Mouse (Mus musculus): ENCODE measurements around the gene Colec11. TPM values are rescaled to one million over a fixed set of nuclear protein-coding genes. Genes with fewer than 3 reads are reported as not detected.

The Colec11 gene
- polyA plus RNA-seq, 1 experiment from 2014 or later, result 0.78 TPM

- H3K9me3 ChIP-seq (ENCODE audit: control insufficient read depth, low read length), result no peaks in the 10 kb centered on the region
- H3K27ac ChIP-seq (replicated peaks; ENCODE audit: low read depth, low read length), result no peak overlapping the region
- H3K4me3 ChIP-seq (ENCODE audit: low read depth, low read length), result no peak overlapping the region
- no peak overlapping the region for H3K4me2 ChIP-seq (ENCODE audit: low read depth, low read length)
- WGBS, result 39% methylated on average over 12 of the region's 13 CpGs
- no peaks in the 10 kb centered on the region for H3K36me3 ChIP-seq (ENCODE audit: control insufficient read depth, insufficient read depth, low read length)
- no peaks in the 10 kb centered on the region for H3K4me1 ChIP-seq (ENCODE audit: control insufficient read depth, insufficient read depth, low read length)
- H3K27me3 ChIP-seq (replicated peaks; ENCODE audit: control insufficient read depth, insufficient read depth, low read length), result no peaks in the 10 kb centered on the region
- no peak overlapping the region for H3K9ac ChIP-seq (ENCODE audit: low read depth, low read length)
- no peak for DNase-seq (ENCODE audit: low spot score)
- no peak for ATAC-seq (ENCODE audit: low read depth)
Observed at GRCm38 (mm10) chr12:28590428-28590827, 32.7 kb downstream of the Colec11 start.

- 9% methylated on average over 24 of the region's 24 CpGs for WGBS
Observed at GRCm38 (mm10) chr12:28589090-28589868, 33.9 kb downstream of the Colec11 start.

GRCm38 (mm10) chr12:28587949-28588348 is 35.2 kb downstream of the Colec11 start:
- H3K4me3 ChIP-seq (ENCODE audit: low read depth, low read length), result no peak overlapping the region
- H3K27ac ChIP-seq (replicated peaks; ENCODE audit: low read depth, low read length), result no peak overlapping the region
- no peak for ATAC-seq (ENCODE audit: low read depth)
- DNase-seq (ENCODE audit: low spot score), result no peak
- H3K36me3 ChIP-seq (ENCODE audit: control insufficient read depth, insufficient read depth, low read length), result no peaks in the 10 kb centered on the region
- no peaks in the 10 kb centered on the region for H3K27me3 ChIP-seq (replicated peaks; ENCODE audit: control insufficient read depth, insufficient read depth, low read length)
- H3K4me1 ChIP-seq (ENCODE audit: control insufficient read depth, insufficient read depth, low read length), result no peaks in the 10 kb centered on the region
- H3K4me2 ChIP-seq (ENCODE audit: low read depth, low read length), result no peak overlapping the region
- H3K9ac ChIP-seq (ENCODE audit: low read depth, low read length), result no peak overlapping the region
- H3K9me3 ChIP-seq (ENCODE audit: control insufficient read depth, low read length), result no peaks in the 10 kb centered on the region
- 72% methylated on average over 6 of the region's 6 CpGs for WGBS

More at GRCm38 (mm10) chr12:28589090-28589868, 33.9 kb downstream of the Colec11 start:
- Histone ChIP-seq H3K4me1 (ENCODE audit: control insufficient read depth, insufficient read depth, low read length) (no peaks in the 10 kb centered on the region), H3K9ac (ENCODE audit: low read depth, low read length) (peak overlapping the region; percentile 52), H3K9me3 (ENCODE audit: control insufficient read depth, low read length) (no peaks in the 10 kb centered on the region), H3K27ac (replicated peaks; ENCODE audit: low read depth, low read length) (no peak overlapping the region), H3K4me3 (ENCODE audit: low read depth, low read length) (peak overlapping the region; percentile 38), H3K27me3 (replicated peaks; ENCODE audit: control insufficient read depth, insufficient read depth, low read length) (no peaks in the 10 kb centered on the region), H3K36me3 (ENCODE audit: control insufficient read depth, insufficient read depth, low read length) (no peaks in the 10 kb centered on the region), H3K4me2 (ENCODE audit: low read depth, low read length) (peak overlapping the region; percentile 59)
- ATAC-seq (ENCODE audit: low read depth) (peak; percentile 89), DNase-seq (ENCODE audit: low spot score) (peak; percentile 91)

GRCm38 (mm10) chr12:28584036-28584435 is 39.1 kb downstream of the Colec11 start:
- Histone ChIP-seq H3K4me3 (ENCODE audit: low read depth, low read length) (no peak overlapping the region), H3K9ac (ENCODE audit: low read depth, low read length) (no peak overlapping the region), H3K4me1 (ENCODE audit: control insufficient read depth, insufficient read depth, low read length) (no peaks in the 10 kb centered on the region), H3K36me3 (ENCODE audit: control insufficient read depth, insufficient read depth, low read length) (no peaks in the 10 kb centered on the region), H3K9me3 (ENCODE audit: control insufficient read depth, low read length) (no peaks in the 10 kb centered on the region), H3K27ac (replicated peaks; ENCODE audit: low read depth, low read length) (no peak overlapping the region), H3K27me3 (replicated peaks; ENCODE audit: control insufficient read depth, insufficient read depth, low read length) (no peaks in the 10 kb centered on the region), H3K4me2 (ENCODE audit: low read depth, low read length) (no peak overlapping the region)
- WGBS, result 60% methylated on average over 3 of the region's 3 CpGs
- no peak for DNase-seq (ENCODE audit: low spot score)
- ATAC-seq (ENCODE audit: low read depth), result no peak

- no peak for ATAC-seq (ENCODE audit: low read depth)
- Histone ChIP-seq H3K4me3 (ENCODE audit: low read depth, low read length) (no peak within 1 kb of the TSS), H3K4me1 (ENCODE audit: control insufficient read depth, insufficient read depth, low read length) (no peaks in the 10 kb centered on the region), H3K4me2 (ENCODE audit: low read depth, low read length) (no peak within 1 kb of the TSS), H3K27me3 (replicated peaks; ENCODE audit: control insufficient read depth, insufficient read depth, low read length) (no peaks in the 10 kb centered on the region), H3K9ac (ENCODE audit: low read depth, low read length) (no peak within 1 kb of the TSS), H3K9me3 (ENCODE audit: control insufficient read depth, low read length) (no peaks in the 10 kb centered on the region), H3K27ac (replicated peaks; ENCODE audit: low read depth, low read length) (no peak within 1 kb of the TSS), H3K36me3 (ENCODE audit: control insufficient read depth, insufficient read depth, low read length) (no peaks in the 10 kb centered on the region)
- no peak for DNase-seq (ENCODE audit: low spot score)
- 85% methylated on average over 8 of the region's 8 CpGs for WGBS
Observed at GRCm38 (mm10) chr12:28582423-28582822, 40.8 kb downstream of the Colec11 start, which contains the start of gene Allc. Gene Allc, minus strand, starts transcription at chr12:28582523.

- DNase-seq (ENCODE audit: low spot score) (no peak), ATAC-seq (ENCODE audit: low read depth) (no peak)
- WGBS, result 35% methylated on average over 4 of the region's 4 CpGs
Observed at GRCm38 (mm10) chr12:28579132-28579531, 44.0 kb downstream of the Colec11 start.

GRCm38 (mm10) chr12:28578147-28578546 is 45.0 kb downstream of the Colec11 start:
- no peak overlapping the region for H3K27ac ChIP-seq (replicated peaks; ENCODE audit: low read depth, low read length)
- H3K36me3 ChIP-seq (ENCODE audit: control insufficient read depth, insufficient read depth, low read length), result no peaks in the 10 kb centered on the region
- DNase-seq (ENCODE audit: low spot score) (no peak), ATAC-seq (ENCODE audit: low read depth) (no peak)
- H3K4me1 ChIP-seq (ENCODE audit: control insufficient read depth, insufficient read depth, low read length), result no peaks in the 10 kb centered on the region
- no peak overlapping the region for H3K9ac ChIP-seq (ENCODE audit: low read depth, low read length)
- no peak overlapping the region for H3K4me3 ChIP-seq (ENCODE audit: low read depth, low read length)
- no peaks in the 10 kb centered on the region for H3K27me3 ChIP-seq (replicated peaks; ENCODE audit: control insufficient read depth, insufficient read depth, low read length)
- H3K9me3 ChIP-seq (ENCODE audit: control insufficient read depth, low read length), result no peaks in the 10 kb centered on the region
- H3K4me2 ChIP-seq (ENCODE audit: low read depth, low read length), result no peak overlapping the region
- WGBS, result 91% methylated on average over 3 of the region's 3 CpGs

More at GRCm38 (mm10) chr12:28579132-28579531, 44.0 kb downstream of the Colec11 start:
- Histone ChIP-seq H3K9me3 (ENCODE audit: control insufficient read depth, low read length) (no peaks in the 10 kb centered on the region), H3K9ac (ENCODE audit: low read depth, low read length) (no peak overlapping the region), H3K27ac (replicated peaks; ENCODE audit: low read depth, low read length) (no peak overlapping the region), H3K4me3 (ENCODE audit: low read depth, low read length) (no peak overlapping the region), H3K27me3 (replicated peaks; ENCODE audit: control insufficient read depth, insufficient read depth, low read length) (no peaks in the 10 kb centered on the region), H3K36me3 (ENCODE audit: control insufficient read depth, insufficient read depth, low read length) (no peaks in the 10 kb centered on the region), H3K4me1 (ENCODE audit: control insufficient read depth, insufficient read depth, low read length) (no peaks in the 10 kb centered on the region), H3K4me2 (ENCODE audit: low read depth, low read length) (no peak overlapping the region)

GRCm38 (mm10) chr12:28575366-28576070 is 47.7 kb downstream of the Colec11 start:
- Histone ChIP-seq H3K36me3 (ENCODE audit: control insufficient read depth, insufficient read depth, low read length) (no peaks in the 10 kb centered on the region), H3K4me3 (ENCODE audit: low read depth, low read length) (no peak overlapping the region), H3K4me2 (ENCODE audit: low read depth, low read length) (no peak overlapping the region), H3K27ac (replicated peaks; ENCODE audit: low read depth, low read length) (no peak overlapping the region), H3K4me1 (ENCODE audit: control insufficient read depth, insufficient read depth, low read length) (no peaks in the 10 kb centered on the region), H3K27me3 (replicated peaks; ENCODE audit: control insufficient read depth, insufficient read depth, low read length) (no peaks in the 10 kb centered on the region), H3K9ac (ENCODE audit: low read depth, low read length) (no peak overlapping the region), H3K9me3 (ENCODE audit: control insufficient read depth, low read length) (no peaks in the 10 kb centered on the region)
- DNase-seq (ENCODE audit: low spot score), result no peak
- no peak for ATAC-seq (ENCODE audit: low read depth)
- 71% methylated on average over 6 of the region's 6 CpGs for WGBS

Data from embryonic facial prominence, embryonic 14.5 days (tissue).